Mouse (Mus musculus): ENCODE measurements around the gene Man1a2.

DNA sequence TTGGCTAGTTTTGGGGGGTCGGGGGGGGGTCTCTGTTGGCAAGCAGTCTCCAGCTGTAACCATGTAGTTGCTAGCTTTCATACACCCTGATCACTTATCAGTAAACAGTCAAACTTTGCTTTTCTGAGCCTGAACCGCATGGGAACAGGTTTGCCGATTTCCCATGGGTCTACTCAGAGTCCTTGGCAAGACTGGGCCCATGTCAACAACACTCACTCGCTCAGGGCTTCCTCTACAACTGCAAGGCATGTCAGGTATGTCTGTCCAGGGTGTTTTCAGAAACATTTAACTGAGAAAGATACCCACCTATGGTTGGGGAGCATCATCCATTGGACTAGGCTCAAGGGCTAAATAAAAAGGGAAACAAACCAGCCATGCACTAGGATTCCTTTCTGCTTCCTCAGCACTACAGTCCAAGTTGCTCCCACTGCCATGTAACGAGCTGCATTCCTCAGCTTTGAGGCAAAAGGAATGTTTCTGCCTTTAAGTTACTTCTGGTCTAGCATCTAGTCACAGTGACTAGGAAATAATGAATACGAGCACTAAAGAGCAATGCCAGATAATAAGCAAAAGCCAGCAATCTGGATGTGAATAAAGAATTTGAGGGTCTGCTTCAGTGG is 6.2 kb downstream of the Man1a2 start:
- TF ChIP-seq GATA1 (IDR thresholded peaks at IDR 0.05; ENCODE audit: low read length) (no peak), TAL1 (IDR thresholded peaks at IDR 0.05; ENCODE audit: low read length) (no peak)
